Mouse (Mus musculus) G1E-ER4 (cell line): ENCODE data around the gene Cd47. TPM values are rescaled to one million over a fixed set of nuclear protein-coding genes. Genes with fewer than 3 reads are reported as not detected.

Experiments used
- GATA1 ChIP-seq: IDR thresholded peaks from one replicate; pipeline ENCODE4 v1.8.0; 2012; ENCODE audit warnings: low read length, inconsistent platforms
- polyA plus RNA-seq: library from polyadenylated mRNA; stranded (reverse); fragments of >175 nt; gene quantifications from 2 replicates; pipeline ENCODE4 v1.2.3, GENCODE M21; 2012

Cd47 gene
- polyA plus RNA-seq, 1 experiment, result 150 TPM

GRCm38 (mm10) chr16:49894624-49895023 is 94.3 kb downstream of the Cd47 start:
- no peak for TF ChIP-seq GATA1

DNA sequence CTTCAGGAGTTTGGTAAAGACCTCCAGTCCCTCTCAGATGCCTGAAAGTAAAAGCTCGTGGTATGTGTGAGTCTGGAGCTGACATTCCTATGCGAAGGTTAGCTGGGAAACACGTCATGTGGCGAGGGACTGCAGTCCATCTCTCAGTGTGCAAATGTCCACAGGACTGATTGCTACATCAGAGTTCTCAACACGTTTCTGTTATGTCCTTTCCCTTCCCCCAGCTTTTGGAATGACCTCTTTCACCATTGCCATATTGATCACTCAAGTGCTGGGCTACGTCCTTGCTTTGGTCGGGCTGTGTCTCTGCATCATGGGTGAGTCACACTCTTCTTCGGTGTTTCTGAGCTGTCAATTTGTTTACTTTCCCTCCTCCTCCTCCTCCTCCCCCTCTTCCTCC is 95.8 kb downstream of the Cd47 start:
- no peak for TF ChIP-seq GATA1

- no peak for TF ChIP-seq GATA1
Measured at GRCm38 (mm10) chr16:49901395-49901794, 101.1 kb downstream of the Cd47 start.

GRCm38 (mm10) chr16:49902083-49902482 is 101.8 kb downstream of the Cd47 start:
- no peak for TF ChIP-seq GATA1

DNA sequence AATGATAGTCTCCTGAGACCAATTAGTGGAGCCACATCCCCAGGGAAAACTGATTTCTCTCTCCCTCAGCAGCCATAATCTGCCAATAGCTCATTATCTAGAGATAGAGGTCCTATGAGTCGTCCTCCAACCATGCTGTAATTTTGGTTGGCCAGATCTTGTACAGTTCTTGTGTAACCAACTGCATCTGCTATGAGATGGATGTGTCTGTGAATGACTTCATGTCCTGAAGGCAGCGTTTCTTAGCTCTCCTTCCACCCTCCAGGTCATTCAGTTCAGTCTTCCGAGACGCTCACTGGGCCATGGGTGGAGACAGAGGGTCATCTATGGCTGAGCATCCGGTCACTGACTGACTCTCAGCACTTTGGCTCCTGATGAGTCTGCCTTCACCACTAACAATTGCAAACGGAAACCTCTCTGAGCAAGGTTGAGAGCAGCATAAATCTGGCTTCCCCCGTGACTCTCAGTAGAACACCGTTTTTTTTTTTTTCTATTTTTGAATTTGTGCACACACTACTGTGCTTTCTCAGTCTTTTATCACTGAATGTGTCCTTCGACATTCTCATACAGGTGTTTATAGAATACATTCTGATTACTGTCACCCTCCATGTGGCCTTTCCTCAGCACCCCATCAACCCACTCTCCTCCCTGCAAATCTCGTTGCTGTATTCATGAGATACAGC is 104.1 kb downstream of the Cd47 start:
- no peak for TF ChIP-seq GATA1

- no peak for TF ChIP-seq GATA1
Measured at GRCm38 (mm10) chr16:49905041-49905440, 104.7 kb downstream of the Cd47 start.

DNA sequence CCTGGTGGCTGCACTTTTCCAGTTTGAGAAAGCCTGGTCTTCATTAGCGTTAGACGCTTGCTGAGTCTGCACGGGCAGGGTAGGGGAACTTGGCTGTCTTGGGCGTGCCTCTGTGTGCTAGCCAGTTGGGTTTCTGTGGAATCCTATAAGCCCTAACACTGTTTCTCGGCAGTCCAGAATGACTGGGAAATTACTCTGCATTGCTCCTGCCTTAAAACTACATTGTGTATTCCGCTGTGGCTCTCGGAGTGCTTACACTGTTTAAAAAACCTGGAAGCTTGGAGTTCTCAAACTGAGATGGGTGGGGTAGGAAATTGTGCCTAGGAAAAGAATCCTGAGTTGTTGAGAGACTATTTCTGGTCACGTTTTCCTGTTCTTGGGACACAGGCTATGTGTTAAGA is 105.3 kb downstream of the Cd47 start:
- no peak for TF ChIP-seq GATA1

- no peak for TF ChIP-seq GATA1
Measured at GRCm38 (mm10) chr16:49906066-49906465, 105.7 kb downstream of the Cd47 start.

DNA sequence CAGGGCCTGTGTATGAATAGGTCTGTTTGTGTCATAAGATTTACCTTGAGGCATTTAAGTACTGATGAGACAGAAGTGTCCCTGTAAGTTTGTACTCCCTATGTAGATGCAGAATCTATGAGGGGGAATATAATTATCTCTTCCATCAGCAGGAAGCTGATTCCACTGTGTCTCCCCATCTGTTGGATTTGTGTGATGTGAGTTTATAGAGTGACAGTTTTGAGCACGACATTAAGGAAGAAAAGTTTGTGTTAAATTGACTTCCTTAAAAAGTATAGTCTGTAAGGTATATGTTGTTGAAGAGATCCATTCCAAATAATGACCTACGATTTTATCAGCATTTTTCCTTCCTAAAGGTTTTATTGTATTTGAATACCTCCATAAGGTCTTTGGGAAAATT is 106.6 kb downstream of the Cd47 start:
- no peak for TF ChIP-seq GATA1

GRCm38 (mm10) chr16:49907356-49907755 is 107.0 kb downstream of the Cd47 start:
- no peak for TF ChIP-seq GATA1

- TF ChIP-seq GATA1, result no peak
Measured at GRCm38 (mm10) chr16:49909536-49909935, 109.2 kb downstream of the Cd47 start.

DNA sequence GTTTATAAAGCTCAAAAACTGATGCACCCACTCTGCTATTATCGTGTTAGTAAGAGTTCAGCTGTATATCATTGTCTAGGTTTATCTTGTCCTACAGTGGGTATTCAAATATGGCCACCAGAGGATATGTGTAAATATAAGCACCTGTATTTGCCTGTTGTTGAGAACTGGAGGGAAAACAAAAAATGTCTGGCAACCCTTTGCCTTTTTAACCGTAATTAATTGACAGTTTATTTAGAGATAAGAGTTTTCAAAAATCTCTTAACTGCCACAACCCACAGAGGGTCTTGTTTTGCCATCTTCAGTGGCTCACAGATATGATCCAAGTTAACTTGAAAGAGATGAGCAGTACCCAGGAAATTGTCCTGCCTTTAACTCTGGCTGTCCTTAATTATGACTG is 113.8 kb downstream of the Cd47 start:
- TF ChIP-seq GATA1, result no peak

DNA sequence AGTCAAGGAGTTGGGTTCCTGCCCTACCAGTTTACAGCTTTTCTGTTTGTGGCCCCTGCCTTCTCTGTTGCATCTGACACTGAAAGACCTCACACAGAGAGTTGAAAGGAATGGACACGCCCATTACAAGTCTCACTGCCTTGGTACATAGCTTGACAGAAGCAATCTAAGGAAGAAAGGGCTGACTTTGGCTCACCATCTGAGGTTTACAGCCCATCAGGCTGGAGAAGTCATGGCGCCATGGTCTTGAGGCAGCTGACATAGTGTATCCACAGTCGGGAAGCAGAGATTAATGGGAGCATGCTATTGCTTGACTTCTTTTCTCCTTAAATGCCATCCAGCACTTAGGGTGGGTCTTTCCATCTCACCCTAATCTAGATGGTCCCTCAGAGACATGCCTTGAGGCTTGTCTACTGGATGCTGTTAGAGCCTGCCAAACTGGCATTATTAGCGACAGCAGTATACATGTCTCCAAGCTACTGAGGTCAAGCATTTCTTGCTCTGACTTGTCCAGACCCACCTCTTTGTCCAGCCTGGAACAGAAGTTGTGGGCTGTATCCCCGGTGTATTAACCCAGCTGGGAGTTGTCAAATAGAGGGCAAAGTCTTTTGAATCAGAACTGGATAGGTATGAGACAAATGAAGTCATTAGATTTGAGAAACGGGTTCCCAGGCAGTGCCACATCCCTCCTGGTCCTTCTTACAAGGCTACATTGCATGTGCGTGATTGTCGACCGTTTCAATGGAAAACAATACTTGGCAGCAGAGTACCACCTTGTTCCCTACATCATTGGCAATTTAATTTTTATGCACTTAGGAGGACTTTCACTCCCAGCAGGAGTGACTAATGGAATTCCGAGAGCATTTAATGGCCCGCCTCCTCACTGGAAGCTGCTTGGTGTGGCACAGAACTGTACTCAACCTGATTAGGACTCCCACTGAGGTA is 115.5 kb downstream of the Cd47 start:
- TF ChIP-seq GATA1, result no peak

DNA sequence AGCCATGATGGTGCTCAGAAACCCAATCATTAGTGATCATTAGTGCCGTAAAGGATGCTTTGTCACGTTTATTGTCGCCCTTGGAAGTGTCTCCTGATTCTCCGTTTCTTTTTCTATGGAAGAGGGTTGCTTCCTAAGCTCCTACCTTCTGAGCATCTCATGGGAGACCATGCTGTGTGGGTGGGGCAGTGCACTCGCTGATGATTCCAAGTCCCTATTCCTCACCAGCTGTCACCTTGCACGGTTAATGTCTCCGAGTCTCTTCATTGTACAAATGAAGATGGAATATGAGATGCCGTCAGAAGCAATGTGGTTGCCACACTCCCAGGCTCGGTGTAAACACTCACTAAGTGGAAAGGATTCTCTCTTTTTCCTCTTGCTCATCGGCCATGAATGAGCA is 119.9 kb downstream of the Cd47 start:
- TF ChIP-seq GATA1, result no peak

DNA sequence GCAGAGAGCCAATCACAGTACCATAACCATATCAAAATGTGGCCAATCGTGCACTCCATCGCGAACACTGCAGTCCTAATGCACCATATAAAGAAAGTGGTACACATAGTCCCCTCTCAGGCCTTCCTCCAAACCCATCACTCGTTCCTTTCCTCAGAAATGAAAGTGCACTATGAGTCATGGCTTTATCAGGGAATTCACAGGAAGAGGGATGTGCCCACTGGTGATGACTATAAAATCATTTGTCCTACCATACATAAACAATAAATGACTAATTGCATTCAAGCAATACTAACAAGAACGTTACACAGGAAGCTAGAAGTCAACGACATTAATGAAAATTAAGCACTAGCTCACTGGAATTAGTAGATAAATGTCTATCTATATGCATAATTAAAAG is 121.3 kb downstream of the Cd47 start:
- no peak for TF ChIP-seq GATA1

DNA sequence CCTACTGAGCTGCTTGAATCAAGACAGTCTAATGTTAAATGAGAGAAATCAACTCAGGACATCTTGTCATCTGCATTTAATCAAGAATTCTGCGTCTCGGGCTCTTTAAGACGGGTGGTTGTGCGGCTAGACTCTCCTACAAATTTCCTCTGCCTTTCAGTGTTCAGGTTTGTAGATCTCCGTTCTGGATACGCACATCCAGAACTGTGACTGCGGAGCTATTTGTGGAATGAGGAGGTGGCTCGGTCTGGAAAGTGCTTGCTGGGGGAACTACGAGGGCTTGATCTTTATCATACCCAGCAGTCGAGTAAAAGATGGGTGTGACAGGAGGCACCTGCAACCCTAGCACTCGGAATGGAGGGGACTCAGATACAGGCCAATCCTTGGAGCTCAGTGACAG is 121.8 kb downstream of the Cd47 start:
- no peak for TF ChIP-seq GATA1

DNA sequence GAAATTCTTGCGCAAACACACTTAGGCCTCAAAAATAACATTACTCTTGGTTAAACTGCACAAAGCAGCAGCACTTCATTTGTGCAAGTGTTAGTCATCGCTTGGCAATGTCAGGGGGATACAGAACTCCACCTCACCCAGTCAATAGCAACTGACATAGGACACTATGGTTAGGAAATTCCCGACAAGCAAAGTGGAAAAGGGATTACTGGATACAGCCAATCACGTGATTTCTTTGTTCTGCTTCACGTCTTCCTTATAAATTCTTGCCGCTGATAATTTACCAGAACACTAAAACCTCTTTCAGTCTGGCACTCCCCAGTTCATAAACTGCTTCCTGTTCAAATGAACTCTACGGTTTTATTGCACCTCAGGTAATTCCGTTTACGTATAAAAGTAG is 123.4 kb downstream of the Cd47 start:
- no peak for TF ChIP-seq GATA1
